Mouse (Mus musculus) ES-E14 (cell line): ENCODE data around the gene Gpc6.

Source experiments
- HCFC1 ChIP-seq: IDR thresholded peaks from 2 replicates; pipeline ENCODE4 v1.6.1; 2012; ENCODE audit warnings: low read length, inconsistent platforms, borderline replicate concordance; ENCODE audit not compliant: insufficient read depth
- MAFK ChIP-seq: IDR thresholded peaks from 2 replicates; pipeline ENCODE4 v1.6.1; 2014; ENCODE audit warnings: mild to moderate bottlenecking, low read depth, low read length, inconsistent platforms; ENCODE audit not compliant: insufficient read depth
- ZC3H11A ChIP-seq: IDR thresholded peaks from 2 replicates; pipeline ENCODE4 v1.6.1; 2012; ENCODE audit warnings: low read depth, mild to moderate bottlenecking, inconsistent platforms, low read length, borderline replicate concordance

GRCm38 (mm10) chr14:117351296-117351695, 426.2 kb downstream of the Gpc6 start:
- TF ChIP-seq ZC3H11A: no peak
- TF ChIP-seq HCFC1: no peak
- TF ChIP-seq MAFK: no peak
